Mouse (Mus musculus) heart, adult 9 months (tissue): Measurements from ENCODE around the gene Sgpl1.
A peak's percentile ranks its signal among the peaks of the same experiment; 100 is the strongest.

Experiments used
- DNase-seq, 2 experiments: peaks; one replicate each; pipeline ENCODE4 v3.0.0; 2022; ENCODE audit warnings: low spot score in 2 of 2

The Sgpl1 gene

DNA sequence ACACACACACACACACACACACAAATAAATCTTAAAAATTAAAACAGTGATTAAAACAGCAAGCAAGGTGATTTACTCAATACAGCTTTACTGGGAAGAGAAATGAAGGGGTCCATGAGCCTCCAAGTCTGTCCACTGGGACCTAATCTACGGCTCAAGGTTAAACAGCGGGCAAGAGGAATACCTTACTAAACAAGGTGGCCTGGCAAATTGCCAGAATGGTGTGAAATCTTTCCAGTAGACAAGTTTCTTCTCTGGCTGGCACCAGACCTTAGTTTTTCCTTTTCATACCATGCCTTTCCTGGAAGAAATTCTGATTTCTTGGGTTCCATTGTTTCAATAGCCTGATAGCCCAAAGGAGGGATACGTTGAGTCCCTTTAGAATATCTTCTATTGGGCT, 59.0 kb downstream of the Sgpl1 start:
- no peak for DNase-seq

DNA sequence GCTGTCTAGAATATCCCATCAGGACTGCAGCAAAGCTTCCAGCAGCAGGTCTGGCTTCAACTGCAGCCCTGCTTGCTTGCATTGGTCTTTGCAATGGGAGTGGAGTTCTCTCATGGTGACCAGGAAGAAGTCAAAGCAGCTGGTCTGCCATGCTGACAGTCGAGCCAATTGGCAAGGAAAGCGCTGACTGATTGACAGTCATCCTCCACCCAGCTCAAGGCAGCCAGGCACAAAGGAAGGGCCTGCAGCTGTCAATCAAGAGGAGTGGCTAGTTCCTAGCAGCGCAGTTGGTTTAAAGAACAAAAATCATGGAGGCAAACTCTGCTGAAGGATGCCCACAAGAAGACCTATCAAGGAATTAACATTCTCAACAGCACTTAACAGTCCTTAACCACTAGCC, 61.0 kb downstream of the Sgpl1 start:
- no peak for DNase-seq

DNA sequence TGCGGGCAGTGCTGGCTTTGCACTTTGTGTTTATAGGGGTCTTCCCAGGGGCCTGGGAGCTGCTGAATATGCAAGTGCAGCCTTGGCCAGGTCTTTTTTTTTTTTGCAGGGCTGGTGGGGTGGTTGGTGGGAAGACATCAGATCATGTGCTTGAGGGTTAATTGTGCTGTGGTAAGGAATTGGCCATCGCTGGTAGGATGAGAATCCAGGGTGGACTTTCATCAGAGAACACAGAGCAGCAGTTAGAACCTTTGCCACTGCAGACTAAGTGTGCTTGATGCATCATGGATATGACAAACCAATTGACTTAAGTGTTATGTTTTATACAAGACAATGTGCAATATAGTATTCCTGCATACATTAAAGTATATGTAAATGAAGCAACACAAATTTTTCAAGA, 62.1 kb downstream of the Sgpl1 start:
- no peak for DNase-seq

DNA sequence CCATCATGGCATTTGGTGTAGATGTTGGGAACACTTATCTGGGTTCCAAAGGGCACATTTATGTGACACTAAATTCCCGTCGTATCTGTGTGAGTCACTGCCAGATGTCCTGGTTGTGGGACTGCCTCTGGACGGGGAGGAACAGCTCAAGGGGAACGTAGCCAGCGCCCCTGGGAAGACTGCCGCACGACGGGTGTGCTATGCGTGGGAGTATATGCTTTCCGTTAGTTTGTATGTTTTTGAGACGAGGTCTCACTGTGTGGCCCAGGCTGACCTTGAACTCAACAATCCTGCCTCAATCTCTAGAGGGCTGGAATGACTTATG, 66.6 kb downstream of the Sgpl1 start:
- no peak for DNase-seq

DNA sequence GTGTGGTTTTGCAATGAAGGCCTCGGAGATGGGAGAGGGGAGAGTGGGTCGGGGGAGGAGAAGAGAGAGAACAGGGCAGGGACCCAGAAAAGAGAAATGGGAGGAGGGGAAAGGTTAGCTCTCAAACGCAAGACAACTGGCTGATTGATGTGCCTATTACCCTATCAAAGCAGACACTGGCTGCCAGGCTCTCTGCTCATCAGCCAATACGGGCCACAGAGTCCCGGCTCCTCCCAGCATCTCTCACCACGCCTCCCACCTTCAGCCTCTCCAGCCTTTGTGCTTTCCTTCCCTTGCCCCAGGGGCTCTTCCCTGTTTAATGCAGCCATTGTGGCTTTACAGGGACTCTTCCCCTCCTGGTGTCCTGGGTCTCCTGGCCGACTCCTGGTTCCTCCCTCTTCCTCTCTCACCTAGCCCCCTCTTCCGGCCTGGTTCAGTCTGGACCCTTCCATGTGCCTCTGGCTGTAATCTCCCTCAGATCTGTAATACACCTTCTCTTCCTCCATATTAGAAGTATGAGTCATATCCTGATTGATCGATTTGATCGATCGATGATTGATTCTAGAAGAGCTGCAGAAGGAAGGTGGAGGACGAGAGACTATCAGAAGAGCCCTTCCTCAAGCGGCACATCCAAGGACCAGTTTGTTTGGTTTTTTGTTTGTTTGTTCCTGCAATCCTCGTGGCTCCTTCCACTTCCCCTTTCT, 67.1 kb downstream of the Sgpl1 start:
- DNase-seq, result peak; percentile 31 to 53

DNA sequence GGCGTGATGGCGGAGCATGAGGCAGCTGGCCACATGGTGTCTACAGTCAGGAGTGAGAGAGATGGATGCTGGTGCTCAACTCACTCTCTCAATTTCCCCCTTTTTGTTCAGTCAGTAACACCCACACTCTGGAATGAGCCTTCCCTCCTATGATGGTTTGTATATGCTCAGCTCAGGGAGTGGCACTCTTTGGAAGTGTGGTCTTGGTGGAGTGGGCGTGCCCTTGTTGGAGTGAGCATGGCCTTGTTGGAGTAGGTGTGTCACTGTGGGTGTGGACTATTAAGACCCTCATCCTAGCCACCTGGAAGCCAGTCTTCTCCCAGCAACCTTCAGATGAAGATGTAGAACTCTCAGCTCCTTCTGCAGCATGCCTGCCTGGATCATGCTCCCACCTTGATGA, 71.9 kb downstream of the Sgpl1 start:
- DNase-seq, result no peak

DNA sequence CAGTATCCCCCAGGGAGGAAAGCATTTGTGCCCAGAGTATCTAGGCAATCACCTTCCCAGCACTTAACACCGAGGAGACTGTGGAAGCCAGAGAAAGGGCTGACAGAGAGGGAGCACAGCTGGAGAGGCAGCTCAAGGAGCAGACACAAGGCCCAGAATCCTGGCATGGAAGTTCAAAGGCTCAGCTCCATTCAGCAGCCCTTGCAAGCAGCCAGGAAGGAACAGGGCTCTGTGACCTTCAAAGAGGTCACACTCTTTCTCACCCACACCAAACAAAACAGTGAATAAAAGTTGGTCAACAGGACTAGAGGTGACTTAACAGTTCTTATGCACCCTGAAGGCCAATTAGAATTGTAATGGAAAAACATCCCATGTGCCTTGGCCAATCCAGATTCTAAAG, 72.9 kb downstream of the Sgpl1 start:
- DNase-seq, result no peak

DNA sequence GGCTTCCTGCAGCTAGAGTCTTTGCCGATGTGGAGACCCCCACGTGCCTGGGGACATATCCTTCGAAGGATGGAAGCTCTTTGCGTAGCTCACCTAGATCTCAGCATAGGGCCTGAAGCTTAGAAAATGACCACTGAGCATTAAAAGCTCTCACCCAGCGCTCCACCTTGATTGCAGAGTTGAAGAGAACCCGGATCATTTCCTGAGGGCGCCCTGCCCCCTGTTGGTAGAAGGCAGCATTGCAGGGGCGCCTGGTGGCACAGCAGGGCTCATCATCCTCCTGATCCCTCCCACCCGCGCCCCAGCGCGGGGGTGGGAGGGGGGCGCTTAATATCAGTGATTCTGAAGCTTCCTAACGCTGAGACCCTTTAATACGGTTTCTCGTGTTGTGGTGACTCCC, 75.2 kb downstream of the Sgpl1 start:
- DNase-seq, result no peak

DNA sequence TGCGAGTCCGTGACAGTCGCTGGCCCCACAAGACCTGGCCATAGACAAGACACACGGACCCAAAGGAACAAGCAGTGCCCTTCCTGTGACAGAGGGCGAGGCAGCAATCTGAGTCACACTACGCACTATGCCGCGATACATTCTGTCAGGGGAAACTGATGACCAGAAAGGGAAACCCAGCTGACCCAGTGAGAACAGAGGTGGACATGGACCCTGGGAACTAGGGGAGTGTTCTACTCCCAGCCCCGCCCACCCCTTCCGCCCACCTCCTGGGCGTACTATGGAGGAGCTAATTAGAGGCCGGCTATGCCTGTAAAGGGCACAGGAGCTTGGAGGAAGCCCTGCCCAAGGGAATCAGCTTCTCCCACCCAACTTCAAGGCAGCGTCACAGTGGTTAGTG, 78.3 kb downstream of the Sgpl1 start:
- no peak for DNase-seq

DNA sequence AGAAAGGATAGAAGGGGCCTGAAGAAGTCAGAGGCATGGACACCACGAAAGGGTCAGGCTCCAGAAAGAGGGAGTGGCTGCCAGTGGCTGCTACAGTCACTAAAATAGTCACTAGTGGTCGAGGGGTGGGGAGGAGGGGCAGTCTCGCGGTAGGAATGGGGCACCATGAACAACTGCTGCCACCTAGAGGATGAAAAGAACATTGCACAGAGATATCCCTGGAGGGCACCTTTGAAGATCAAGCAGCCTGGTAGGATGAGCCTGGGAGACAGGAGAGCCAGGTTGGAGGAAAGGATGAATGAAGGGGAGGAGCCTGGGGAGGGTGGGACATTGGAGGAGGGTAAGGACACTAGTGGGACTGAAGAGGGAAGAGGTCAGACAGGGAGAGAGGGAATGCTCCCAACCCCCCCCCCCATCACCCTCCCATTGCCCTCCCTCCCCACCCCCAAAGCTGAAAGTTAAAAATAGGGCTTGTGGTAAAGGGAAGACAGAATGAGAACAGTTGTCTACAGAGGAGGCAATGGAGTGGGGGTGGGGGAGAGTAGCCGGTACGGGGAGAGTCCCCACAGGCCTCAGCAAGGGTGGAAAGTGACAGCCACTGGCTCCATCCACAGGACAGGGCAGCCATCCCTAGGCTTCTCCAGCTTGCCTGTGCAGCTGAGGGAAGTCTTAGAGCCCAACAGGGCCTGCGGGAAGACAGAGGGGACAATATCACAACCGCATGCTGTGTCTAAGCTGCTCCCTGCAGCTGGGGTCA, 78.9 kb downstream of the Sgpl1 start:
- DNase-seq, result peak; percentile 39 to 47

DNA sequence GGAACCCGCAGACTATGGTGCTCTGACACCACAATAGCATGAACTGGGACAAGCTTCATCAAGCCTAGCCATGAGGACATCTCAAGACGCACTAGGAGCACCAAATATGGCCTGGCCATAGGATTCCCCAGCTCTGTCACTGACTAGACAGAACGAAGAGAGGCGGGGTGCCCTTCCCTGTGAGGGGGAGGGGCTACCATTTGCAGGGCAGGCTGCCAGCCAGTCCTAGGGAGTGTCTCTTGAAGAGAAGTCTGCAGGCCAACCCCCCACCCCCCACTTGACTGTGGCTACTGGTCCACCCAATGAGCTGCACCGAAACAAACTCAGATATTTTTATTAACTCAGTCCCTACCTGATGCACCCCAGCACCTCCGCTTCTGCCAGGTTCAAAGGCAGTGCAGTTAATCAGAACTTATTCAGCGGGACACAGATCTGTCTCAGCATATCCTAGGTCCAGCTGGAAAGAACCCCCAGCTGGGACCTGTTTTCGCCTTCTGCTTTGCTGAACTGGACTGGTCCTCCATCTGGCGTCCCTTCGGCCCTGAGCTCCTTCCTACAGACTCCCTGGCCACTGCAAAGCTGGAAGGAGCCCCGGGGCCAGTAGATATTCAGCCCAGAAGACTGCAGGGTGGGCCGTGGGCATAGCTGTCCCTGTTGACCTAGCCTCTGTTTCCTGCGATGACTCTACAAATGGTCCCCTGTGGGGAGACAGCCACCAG, 82.1 kb downstream of the Sgpl1 start:
- no peak for DNase-seq

DNA sequence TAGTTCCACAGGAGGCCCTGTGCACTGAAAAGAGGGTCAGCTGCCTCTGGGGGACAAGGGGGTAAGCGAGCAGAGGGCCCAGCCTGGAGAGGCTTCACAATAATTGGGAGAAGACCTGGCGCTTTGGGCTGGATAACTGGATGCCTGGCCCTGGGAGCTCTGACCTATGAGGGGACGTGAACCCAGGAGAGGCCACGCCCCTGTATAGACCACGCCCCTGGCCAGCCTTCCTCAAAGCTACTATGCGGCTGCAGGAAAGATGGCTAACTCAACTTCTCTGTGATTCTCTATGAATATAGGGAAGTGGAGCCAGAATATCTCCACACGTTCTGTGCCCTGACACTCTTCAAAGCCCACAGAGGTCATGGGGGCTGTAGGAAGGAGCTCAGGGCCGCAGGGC, 82.9 kb downstream of the Sgpl1 start:
- no peak for DNase-seq

DNA sequence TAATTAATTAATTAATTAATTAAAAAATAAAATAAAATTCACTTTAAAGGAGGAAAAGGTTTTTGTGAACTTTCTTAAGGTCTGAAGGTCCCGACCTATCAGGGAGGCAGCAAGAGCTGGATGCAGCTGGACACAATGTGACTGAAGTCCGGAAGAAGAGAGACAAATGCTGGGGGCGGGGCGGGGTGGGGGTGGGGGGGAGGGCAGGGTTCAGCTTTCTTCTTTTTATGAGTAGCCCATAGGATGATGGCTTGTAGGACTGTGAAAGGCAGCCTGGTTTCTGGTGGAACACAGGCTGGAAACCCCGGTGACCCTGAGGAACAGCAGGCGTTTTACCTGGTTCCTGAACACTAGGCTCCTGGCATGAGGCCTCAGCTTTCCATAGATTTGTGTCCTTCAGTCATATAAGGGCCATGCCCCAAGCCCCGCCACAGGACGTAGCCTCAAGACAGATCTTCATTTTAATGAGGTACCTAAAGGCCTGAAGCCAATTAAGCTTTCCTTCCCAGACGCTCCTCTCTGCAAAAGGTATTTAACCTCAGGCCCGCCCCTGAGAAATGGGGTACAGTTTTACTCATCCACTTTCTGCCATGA, 84.1 kb downstream of the Sgpl1 start:
- DNase-seq, result no peak

DNA sequence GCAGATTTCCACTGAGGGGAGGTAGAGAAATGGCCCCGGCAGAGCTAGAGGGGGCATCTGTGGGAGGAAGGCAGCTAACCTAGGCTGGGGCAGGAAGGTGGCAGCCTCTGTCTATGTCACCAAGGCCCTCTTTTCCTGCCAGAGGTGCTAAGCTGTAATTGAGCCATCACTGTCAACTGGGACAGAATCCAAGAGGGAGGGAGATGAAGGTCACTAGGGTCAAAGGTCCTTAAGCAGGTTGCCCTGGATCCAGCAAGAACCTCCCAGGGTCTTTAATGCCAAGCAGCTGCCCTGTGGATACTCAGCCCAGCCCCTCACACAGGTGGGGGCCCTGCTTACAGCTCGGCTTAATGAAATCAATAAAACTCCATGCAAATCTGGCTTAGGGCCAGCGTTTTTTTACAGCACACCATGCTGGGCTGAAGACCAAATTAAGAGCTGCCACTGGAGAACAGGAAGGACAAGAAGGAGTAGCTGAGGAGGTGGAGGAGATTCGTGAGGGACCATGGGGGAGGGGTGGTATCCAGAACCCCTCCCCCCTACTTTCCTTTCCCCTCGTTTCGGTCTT, 87.9 kb downstream of the Sgpl1 start:
- no peak for DNase-seq

DNA sequence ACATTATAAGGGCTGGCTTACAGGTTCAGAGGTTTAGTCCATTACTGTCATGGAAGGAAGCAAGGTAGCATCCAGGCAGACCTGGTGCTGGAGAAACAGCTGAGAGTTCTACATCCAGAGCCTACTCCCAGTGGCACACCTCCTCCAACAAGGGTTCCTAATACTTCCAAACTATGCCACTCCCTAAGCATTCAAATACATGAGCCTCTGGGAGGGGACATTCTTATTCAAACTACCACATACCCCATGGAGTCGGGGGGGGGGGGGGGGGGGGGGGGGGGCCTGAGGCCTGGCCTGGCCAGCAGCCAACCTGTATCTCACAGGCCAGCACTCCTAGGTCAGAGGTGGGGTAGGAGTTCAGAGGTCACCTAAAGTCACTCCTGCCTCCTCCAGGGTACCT, 88.4 kb downstream of the Sgpl1 start:
- no peak for DNase-seq

DNA sequence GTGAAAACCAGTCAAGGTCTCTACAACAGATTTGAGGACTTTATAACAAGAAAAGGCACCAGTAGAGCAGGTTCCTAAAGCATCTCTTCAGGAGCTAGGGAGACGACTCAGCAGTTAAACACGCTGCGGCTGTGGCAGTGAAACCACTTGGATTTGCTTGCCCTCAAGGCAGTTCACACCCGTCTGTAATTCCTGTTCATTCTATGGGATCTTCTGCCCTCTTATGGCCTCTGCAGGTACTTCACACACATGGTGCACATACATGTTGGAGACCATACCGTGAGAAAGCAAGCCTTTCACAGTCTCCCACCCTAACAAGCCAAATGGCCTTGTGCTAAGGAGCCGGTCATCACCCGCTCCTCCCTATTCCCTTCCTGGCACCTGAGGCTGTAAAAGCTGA, 90.8 kb downstream of the Sgpl1 start:
- no peak for DNase-seq

DNA sequence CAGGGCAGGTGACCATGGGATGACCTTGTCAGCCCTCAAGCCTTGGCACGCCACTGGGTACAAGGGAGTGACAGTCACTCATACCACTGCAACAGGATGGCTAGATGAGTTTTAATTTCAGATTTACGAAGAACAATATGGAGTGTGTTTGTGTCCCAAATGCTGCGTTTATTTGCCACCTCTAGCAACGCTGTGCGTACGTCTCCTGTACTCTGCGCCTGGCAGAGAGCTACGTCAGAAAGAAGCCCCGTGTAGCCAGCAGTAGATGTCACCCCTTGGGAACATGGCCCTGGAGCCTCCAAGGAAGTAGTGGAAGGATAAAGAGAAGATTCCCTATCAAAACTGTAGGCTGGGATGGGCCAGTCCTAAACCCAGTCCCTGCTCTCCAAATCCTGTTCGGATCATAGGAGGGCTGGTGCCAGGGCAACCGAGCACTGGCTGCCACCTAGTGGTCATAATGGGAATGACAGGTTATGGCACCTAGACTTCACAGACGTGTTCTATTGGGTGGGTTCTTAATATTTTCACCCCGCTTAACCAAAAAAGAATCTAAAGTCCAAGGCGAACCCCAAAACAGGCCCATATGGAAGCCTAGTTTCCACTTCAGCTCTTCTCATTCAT, 95.4 kb downstream of the Sgpl1 start:
- peak; percentile 29 to 65 for DNase-seq
